Mouse (Mus musculus) olfactory bulb, adult 2 months (tissue): ENCODE measurements around the gene Mrgpra2b. TPM values are rescaled to one million over a fixed set of nuclear protein-coding genes. Genes with fewer than 3 reads are reported as not detected.
"Not testable (repeated sequence)": the region's sequence is repeated elsewhere in the genome, so short reads cannot be mapped to it uniquely, and the experiment has no call there.

Source experiments
- H3K27ac ChIP-seq: fragments of 200-500 bp; 2 replicates; pipeline ENCODE4 v1.5.1; 2012; ENCODE audit warnings: low read depth, low read length; ENCODE audit not compliant: insufficient read depth
- H3K4me1 ChIP-seq: fragments of 200-500 bp; 2 replicates; pipeline ENCODE4 v1.6.1; 2012; ENCODE audit warnings: low read length; ENCODE audit not compliant: control insufficient read depth, insufficient read depth
- H3K4me3 ChIP-seq: fragments of 200-500 bp; 2 replicates; pipeline ENCODE4 v1.5.1; 2012; ENCODE audit warnings: mild to moderate bottlenecking, low read depth, low read length, moderate library complexity; ENCODE audit not compliant: insufficient read depth
- CTCF ChIP-seq: fragments of 200-500 bp; IDR thresholded peaks from 2 replicates; pipeline ENCODE4 v1.5.1; 2012; ENCODE audit warnings: low read depth, mild to moderate bottlenecking, low read length, moderate library complexity; ENCODE audit not compliant: insufficient read depth
- POLR2A ChIP-seq: fragments of 200-500 bp; IDR thresholded peaks from 2 replicates; pipeline ENCODE4 v1.6.1; 2012; ENCODE audit warnings: mild to moderate bottlenecking, low read depth, low read length, moderate library complexity; ENCODE audit not compliant: insufficient read depth
- WGBS: fragments of 180-500 bp; shearing (Covaris S2); methylation state at CpG from one replicate; pipeline ENCODE4 v1.1.7; 2018; 5-methylcytosine and 5-hydroxymethylcytosine counted together
- polyA plus RNA-seq: library from polyadenylated mRNA; stranded (reverse); fragments of >200 nt; gene quantifications from 2 replicates; pipeline ENCODE4 v1.2.4, GENCODE M21; 2012; ENCODE audit warnings: low replicate concordance; ENCODE audit not compliant: missing spikeins, insufficient read depth, insufficient read length

Mrgpra2b gene
- not detected in 2 replicates for polyA plus RNA-seq

- no peak for TF ChIP-seq POLR2A
- no peak for TF ChIP-seq CTCF
Observed at GRCm38 (mm10) chr7:47528762-47529161, at the start of gene Mrgpra2b. TSS of gene Mrgpra2b (minus strand) at chr7:47528862.

GRCm38 (mm10) chr7:47516379-47516778 lies 12.3 kb downstream of the Mrgpra2b start:
- TF ChIP-seq POLR2A (no peak), CTCF (no peak)
- H3K4me3 ChIP-seq: no peak overlapping the region
- no peaks in the 10 kb centered on the region for H3K4me1 ChIP-seq
- H3K27ac ChIP-seq: no peak overlapping the region
- WGBS: 77% methylated on average over 1 of the region's 1 CpGs

More at GRCm38 (mm10) chr7:47528762-47529161, at the start of gene Mrgpra2b:
- Histone ChIP-seq H3K4me3 (no peak within 1 kb of the TSS), H3K4me1 (no peaks in the 10 kb centered on the region), H3K27ac (no peak within 1 kb of the TSS)

- Histone ChIP-seq H3K27ac (no peak overlapping the region), H3K4me1 (no peaks in the 10 kb centered on the region), H3K4me3 (no peak overlapping the region)
- 77% methylated on average over 2 of the region's 2 CpGs for WGBS
- TF ChIP-seq POLR2A (no peak), CTCF (no peak)
Observed at GRCm38 (mm10) chr7:47515050-47515449, 13.6 kb downstream of the Mrgpra2b start.

GRCm38 (mm10) chr7:47502953-47503352 lies 25.7 kb downstream of the Mrgpra2b start:
- Histone ChIP-seq H3K4me1 (no peaks in the 10 kb centered on the region), H3K4me3 (no peak overlapping the region), H3K27ac (no peak overlapping the region)
- 80% methylated on average over 4 of the region's 4 CpGs for WGBS
- no peak for TF ChIP-seq CTCF
- TF ChIP-seq POLR2A: no peak

- not testable (repeated sequence) for H3K4me1 ChIP-seq, H3K4me3 ChIP-seq, H3K27ac ChIP-seq
Observed at GRCm38 (mm10) chr7:47491266-47491665, 37.4 kb downstream of the Mrgpra2b start.

GRCm38 (mm10) chr7:47489438-47489837 lies 39.2 kb downstream of the Mrgpra2b start:
- not testable (repeated sequence) for H3K4me1 ChIP-seq, H3K27ac ChIP-seq, H3K4me3 ChIP-seq
- WGBS: no CpG with 5 or more reads among the region's 1 CpGs

- H3K4me1 ChIP-seq, H3K27ac ChIP-seq, H3K4me3 ChIP-seq: not testable (repeated sequence)
Observed at GRCm38 (mm10) chr7:47483181-47483580, 45.5 kb downstream of the Mrgpra2b start.

GRCm38 (mm10) chr7:47473904-47474303 lies 54.8 kb downstream of the Mrgpra2b start:
- not testable (repeated sequence) for H3K4me3 ChIP-seq, H3K4me1 ChIP-seq, H3K27ac ChIP-seq
- 34% methylated on average over 1 of the region's 3 CpGs for WGBS

GRCm38 (mm10) chr7:47465278-47465981 lies 63.2 kb downstream of the Mrgpra2b start:
- not testable (repeated sequence) for H3K4me3 ChIP-seq, H3K27ac ChIP-seq, H3K4me1 ChIP-seq

GRCm38 (mm10) chr7:47452015-47452414 lies 76.6 kb downstream of the Mrgpra2b start, which contains the start of gene Mrgpra2a:
TSS of gene Mrgpra2a (minus strand) at chr7:47452139.
- WGBS: no CpG with 5 or more reads among the region's 1 CpGs
- not testable (repeated sequence) for H3K4me1 ChIP-seq, H3K4me3 ChIP-seq, H3K27ac ChIP-seq

GRCm38 (mm10) chr7:47445729-47446128 lies 82.9 kb downstream of the Mrgpra2b start:
- H3K4me3 ChIP-seq, H3K27ac ChIP-seq, H3K4me1 ChIP-seq: not testable (repeated sequence)

- H3K27ac ChIP-seq, H3K4me3 ChIP-seq, H3K4me1 ChIP-seq: not testable (repeated sequence)
- WGBS: 55% methylated on average over 2 of the region's 2 CpGs
Observed at GRCm38 (mm10) chr7:47436463-47436862, 92.2 kb downstream of the Mrgpra2b start.

GRCm38 (mm10) chr7:47427815-47428508 lies 100.7 kb downstream of the Mrgpra2b start:
- H3K4me3 ChIP-seq, H3K4me1 ChIP-seq, H3K27ac ChIP-seq: not testable (repeated sequence)
